Mouse (Mus musculus): ENCODE measurements around the gene Igflr1.

- no peak for TF ChIP-seq MAX (IDR thresholded peaks at IDR 0.05; ENCODE audit: low read depth)
- TF ChIP-seq POLR2A (IDR thresholded peaks at IDR 0.05; ENCODE audit: insufficient read length, low read depth), result no peak
- TF ChIP-seq E2F4 (IDR thresholded peaks at IDR 0.05; ENCODE audit: insufficient read depth), result no peak
- no peak for TF ChIP-seq TCF12 (IDR thresholded peaks at IDR 0.05; ENCODE audit: insufficient read depth, poor library complexity, severe bottlenecking)
Measured at GRCm38 (mm10) chr7:30564970-30565571, at the start of gene Igflr1.
